ENCODE assay signal across 19 mouse cellular contexts in the genomic region with DNA sequence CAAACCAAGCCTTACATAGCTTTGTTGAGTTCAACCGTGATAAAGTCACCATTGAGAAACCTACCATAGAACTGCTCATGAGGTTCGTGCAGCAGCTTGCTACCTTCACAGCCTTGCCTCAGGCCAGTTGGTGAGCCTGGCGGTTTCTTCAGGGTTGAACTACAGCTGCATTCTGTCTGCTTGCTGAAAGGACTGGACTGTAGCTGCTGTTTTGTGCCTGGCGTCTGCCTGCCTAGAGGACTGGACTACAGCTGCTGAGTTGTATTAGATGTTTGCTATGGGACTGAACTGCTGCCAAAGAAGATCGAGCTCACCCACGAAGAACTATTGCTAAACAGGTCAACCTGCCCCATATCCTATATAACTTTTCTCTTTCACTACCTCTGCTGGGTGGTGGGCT.
DNase-seq lines count a peak whose midpoint lies in the region; ATAC-seq lines count a peak whose summit lies in the region.
"Had no signal": no experiment of that assay in that cellular context is flagged by ENCODE, and none has a peak within 500 bp of the region (broad histone marks: within the 10 kb centered on the region; RNA-seq: fewer than 3 reads in every experiment).

No protein-coding gene starts in this region.

- no peak overlapping the region for H3K9ac ChIP-seq in lung, embryonic 15.5 days
- H3K9ac ChIP-seq: embryonic facial prominence, embryonic 13.5 days; forebrain, embryonic 12.5 days; heart, embryonic 12.5 days; hindbrain, embryonic 15.5 days had no signal

- no peak overlapping the region for H3K27ac ChIP-seq in heart, embryonic 10.5 days
- H3K27ac ChIP-seq in lung, embryonic 15.5 days = no peak overlapping the region
- H3K27ac ChIP-seq: embryonic facial prominence, embryonic 13.5 days; forebrain, embryonic 12.5 days; hindbrain, embryonic 15.5 days had no signal

- H3K4me3 ChIP-seq in heart, embryonic 10.5 days = no peak overlapping the region
- H3K4me3 ChIP-seq in lung, embryonic 15.5 days = no peak overlapping the region
- H3K4me3 ChIP-seq: embryonic facial prominence, embryonic 13.5 days; forebrain, embryonic 12.5 days; heart, embryonic 12.5 days; hindbrain, embryonic 15.5 days had no signal

- no peaks in the 10 kb centered on the region for H3K9me3 ChIP-seq in heart, embryonic 10.5 days
- no peaks in the 10 kb centered on the region for H3K9me3 ChIP-seq in lung, embryonic 15.5 days
- H3K9me3 ChIP-seq: embryonic facial prominence, embryonic 13.5 days; forebrain, embryonic 12.5 days; heart, embryonic 12.5 days; hindbrain, embryonic 15.5 days had no signal

- ATAC-seq in lung, embryonic 15.5 days (ENCODE audit: borderline replicate concordance, extremely low read depth, low FRiP score, low TSS enrichment) = peak; percentile 73; the same call in 1 of the 2 replicates
- ATAC-seq: activated CD4-positive, CD25-positive, alpha-beta regulatory T cell, adult 4 months; forebrain, embryonic 16.5 days; Patski had no signal

- peak; percentile 1 to 12 for DNase-seq in heart, postnatal 14 days
- DNase-seq in heart, embryonic 10.5 days (ENCODE audit: low spot score) = no peak
- DNase-seq in lung, postnatal 36 days = no peak
- peak; percentile 0 for DNase-seq in lung, postnatal 14 days
- no peak for DNase-seq in gastrocnemius, adult 8-10 months (ENCODE audit: low spot score in 2 of 2)
- DNase-seq: adrenal gland, postnatal 14 days; cerebellum, adult 11-12 months; cerebellum, adult 9-10 months; cerebellum, postnatal 36 days; gastrocnemius, postnatal 14 days had no signal

- intact Hi-C loops in heart, postnatal 14 days (cut with DNase I) = no loop called here

- 80% methylated on average over 6 of the region's 6 CpGs for WGBS in heart, embryonic 10.5 days
- WGBS in lung, embryonic 15.5 days = 71% methylated on average over 6 of the region's 6 CpGs

- H3K4me1 ChIP-seq in heart, embryonic 10.5 days = no peaks in the 10 kb centered on the region
- H3K4me1 ChIP-seq in lung, embryonic 15.5 days = no peaks in the 10 kb centered on the region
- H3K4me1 ChIP-seq: embryonic facial prominence, embryonic 13.5 days; forebrain, embryonic 12.5 days; heart, embryonic 12.5 days; hindbrain, embryonic 15.5 days had no signal

- no peak overlapping the region for H3K4me2 ChIP-seq in lung, embryonic 15.5 days
- H3K4me2 ChIP-seq: embryonic facial prominence, embryonic 13.5 days; forebrain, embryonic 12.5 days; heart, embryonic 12.5 days; hindbrain, embryonic 15.5 days had no signal

- no peaks in the 10 kb centered on the region for H3K36me3 ChIP-seq in heart, embryonic 10.5 days
- H3K36me3 ChIP-seq in lung, embryonic 15.5 days = no peaks in the 10 kb centered on the region
- H3K36me3 ChIP-seq: embryonic facial prominence, embryonic 13.5 days; forebrain, embryonic 12.5 days; heart, embryonic 12.5 days; hindbrain, embryonic 15.5 days had no signal

- no peaks in the 10 kb centered on the region for H3K27me3 ChIP-seq in heart, embryonic 10.5 days (ENCODE audit: insufficient read depth, poor library complexity, severe bottlenecking)
- no peaks in the 10 kb centered on the region for H3K27me3 ChIP-seq in lung, embryonic 15.5 days
- H3K27me3 ChIP-seq: CH12.LX; embryonic facial prominence, embryonic 13.5 days; forebrain, embryonic 12.5 days; heart, embryonic 12.5 days; hindbrain, embryonic 15.5 days had no signal

Comparison
In these comparisons a context has a peak if more than half of its experiments do, and no peak if none do; other contexts are left out.
1. DNase-seq: peak in heart, postnatal 14 days (2 of 2) and lung, postnatal 14 days (single experiment); none in heart, embryonic 10.5 days (single experiment), lung, postnatal 36 days (single experiment) and gastrocnemius, adult 8-10 months (0 of 2).